Mouse (Mus musculus) brain, embryonic 18.5 days (tissue): ENCODE measurements around the gene Recql.
"Not testable (repeated sequence)": the region's sequence is repeated elsewhere in the genome, so short reads cannot be mapped to it uniquely, and the experiment has no call there.

Experiments
- DNase-seq: peaks from one replicate; pipeline ENCODE4 v3.0.0-alpha.2; 2012; ENCODE audit warnings: low read depth, low spot score

The Recql gene

GRCm38 (mm10) chr6:142365742-142366472, 21.0 kb downstream of the Recql start:
- DNase-seq, result no peak

GRCm38 (mm10) chr6:142363019-142363576, 23.8 kb downstream of the Recql start:
- DNase-seq, result no peak

GRCm38 (mm10) chr6:142362036-142362435, 24.9 kb downstream of the Recql start:
- DNase-seq, result no peak

GRCm38 (mm10) chr6:142357106-142357505, 29.8 kb downstream of the Recql start:
- no peak for DNase-seq

GRCm38 (mm10) chr6:142352099-142352498, 34.8 kb downstream of the Recql start:
- not testable (repeated sequence) for DNase-seq

GRCm38 (mm10) chr6:142347431-142348385, 39.2 kb downstream of the Recql start:
- DNase-seq, result no peak

- no peak for DNase-seq
Measured at GRCm38 (mm10) chr6:142346181-142347110, 40.4 kb downstream of the Recql start.

- peak; percentile 84 for DNase-seq
Measured at GRCm38 (mm10) chr6:142345440-142346038, 41.3 kb downstream of the Recql start, which contains the start of gene Pyroxd1. Pyroxd1 (plus strand) TSS chr6:142345654.

- DNase-seq, result no peak
Measured at GRCm38 (mm10) chr6:142343561-142343960, 43.3 kb downstream of the Recql start.

GRCm38 (mm10) chr6:142339576-142339975, 47.3 kb downstream of the Recql start:
- no peak for DNase-seq

GRCm38 (mm10) chr6:142338961-142339360, 47.9 kb downstream of the Recql start:
- no peak for DNase-seq

- no peak for DNase-seq
Measured at GRCm38 (mm10) chr6:142329201-142329600, 57.7 kb downstream of the Recql start.

GRCm38 (mm10) chr6:142326598-142326997, 60.3 kb downstream of the Recql start:
- DNase-seq, result no peak

- no peak for DNase-seq
Measured at GRCm38 (mm10) chr6:142322881-142323280, 64.0 kb downstream of the Recql start, which contains the start of gene Slco1a5. Slco1a5 (minus strand) TSS chr6:142322981.

- no peak for DNase-seq
Measured at GRCm38 (mm10) chr6:142317106-142317505, 69.8 kb downstream of the Recql start.

GRCm38 (mm10) chr6:142314285-142314684, 72.6 kb downstream of the Recql start:
- no peak for DNase-seq

GRCm38 (mm10) chr6:142305076-142305475, 81.8 kb downstream of the Recql start:
- DNase-seq, result no peak
